Mouse (Mus musculus) embryonic fibroblast, embryonic 13.5 days (primary cell): ENCODE data around the gene Ccdc34.

Source experiments
- CTCF ChIP-seq: IDR thresholded peaks from 2 replicates; pipeline ENCODE4 v1.5.1; 2011; ENCODE audit warnings: mild to moderate bottlenecking, control low read depth, low read length, moderate library complexity, borderline replicate concordance; ENCODE audit not compliant: insufficient read depth
- POLR2A ChIP-seq: IDR thresholded peaks from 2 replicates; pipeline ENCODE4 v1.6.1; 2011; ENCODE audit warnings: low read depth, mild to moderate bottlenecking, control low read depth, low read length, moderate library complexity

DNA sequence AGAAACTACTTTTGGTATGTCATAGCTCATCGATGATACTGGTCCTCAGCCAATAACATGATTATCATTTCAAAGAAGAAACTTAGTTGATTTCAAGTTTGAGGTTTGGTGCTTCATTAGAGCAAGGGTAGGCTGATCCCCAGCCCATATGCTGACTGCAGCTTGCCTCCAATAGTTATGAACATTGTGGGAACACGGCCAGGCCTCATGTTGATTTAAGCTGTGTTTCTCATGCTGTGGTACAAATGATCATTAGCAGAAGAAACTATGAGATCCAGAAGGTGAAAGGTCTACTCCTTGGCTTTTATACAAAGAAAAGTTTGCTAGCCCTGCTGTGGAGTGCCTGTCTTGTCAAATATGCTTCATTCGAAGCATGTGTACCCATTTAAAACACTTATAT is 12.5 kb upstream of the Ccdc34 start:
- TF ChIP-seq POLR2A: no peak
- TF ChIP-seq CTCF: no peak
